23 mouse cellular contexts compared by ENCODE assay signal in the genomic region with DNA sequence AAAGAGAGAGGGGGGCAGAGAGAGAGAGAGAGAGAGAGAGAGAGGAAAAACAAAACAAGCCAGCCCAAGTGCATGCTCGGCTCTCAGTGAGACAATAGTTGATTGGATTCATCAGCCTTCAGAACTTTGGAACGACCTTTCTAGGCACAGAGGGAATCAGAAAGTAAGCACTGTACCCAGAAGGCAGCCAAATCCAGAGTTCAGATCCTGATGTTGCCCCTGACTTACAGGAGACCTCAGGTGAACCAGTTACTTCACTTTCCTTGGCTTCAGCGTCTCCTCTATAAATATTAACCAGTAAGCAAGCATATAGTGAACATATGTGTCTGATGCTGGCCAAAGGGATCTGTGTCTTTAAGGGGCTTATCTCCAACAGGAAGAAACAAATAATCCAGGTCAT. TPM values are rescaled to one million over a fixed set of nuclear protein-coding genes. Genes with fewer than 3 reads are reported as not detected.
DNase-seq lines count a peak whose midpoint lies in the region; ATAC-seq and TF ChIP-seq lines count a peak whose summit lies in the region.
"Had no signal": no experiment of that assay in that cellular context is flagged by ENCODE, and none has a peak within 500 bp of the region (broad histone marks: within the 10 kb centered on the region; RNA-seq: fewer than 3 reads in every experiment).

No protein-coding gene starts in this region.

- peak overlapping the region; percentile 28; the same call in 1 of the 2 replicates for H3K4me2 ChIP-seq in heart, embryonic 13.5 days
- H3K4me2 ChIP-seq in midbrain, embryonic 11.5 days = no peak overlapping the region
- H3K4me2 ChIP-seq in midbrain, embryonic 16.5 days (ENCODE audit: low read length) = no peak overlapping the region
- peak overlapping the region; percentile 74 for H3K4me2 ChIP-seq in liver, embryonic 11.5 days
- H3K4me2 ChIP-seq in liver, postnatal 0 days (ENCODE audit: low read depth, low read length) = peak overlapping the region; percentile 72
- H3K4me2 ChIP-seq: forebrain, embryonic 15.5 days; hindbrain, embryonic 13.5 days; lung, embryonic 15.5 days; midbrain, embryonic 13.5 days; neural tube, embryonic 13.5 days had no signal

- intact Hi-C loops in heart, postnatal 25 days (cut with DNase I) = no loop called here

- 79% methylated on average over 3 of the region's 3 CpGs for WGBS in heart, embryonic 13.5 days
- WGBS in midbrain, embryonic 11.5 days = 79% methylated on average over 3 of the region's 3 CpGs
- WGBS in midbrain, embryonic 16.5 days = 74% methylated on average over 3 of the region's 3 CpGs
- WGBS in liver, embryonic 11.5 days = 63% methylated on average over 3 of the region's 3 CpGs
- 40% methylated on average over 3 of the region's 3 CpGs for WGBS in liver, postnatal 0 days (ENCODE audit: insufficient replicate concordance)
- WGBS in lung, adult 2 months = 56% methylated on average over 3 of the region's 3 CpGs

- no peak for TF ChIP-seq CTCF in liver, postnatal 0 days (IDR thresholded peaks at IDR 0.05; ENCODE audit: low read depth)
- no peak for TF ChIP-seq CTCF in lung, adult 2 months (IDR thresholded peaks at IDR 0.05; ENCODE audit: insufficient read depth, low read length)

- H3K9ac ChIP-seq in heart, embryonic 13.5 days = no peak overlapping the region
- no peak overlapping the region for H3K9ac ChIP-seq in midbrain, embryonic 11.5 days (ENCODE audit: low read length)
- H3K9ac ChIP-seq in midbrain, embryonic 16.5 days (ENCODE audit: low read depth, low read length) = no peak overlapping the region
- H3K9ac ChIP-seq in liver, embryonic 11.5 days (ENCODE audit: low read depth, low read length) = peak overlapping the region; percentile 51; the same call in 1 of the 2 replicates
- H3K9ac ChIP-seq in liver, postnatal 0 days (replicated peaks) = peak overlapping the region; percentile 93
- H3K9ac ChIP-seq: forebrain, embryonic 15.5 days; hindbrain, embryonic 13.5 days; lung, embryonic 15.5 days; midbrain, embryonic 13.5 days; neural tube, embryonic 13.5 days had no signal

- no peak overlapping the region for H3K4me3 ChIP-seq in heart, embryonic 13.5 days
- H3K4me3 ChIP-seq in midbrain, embryonic 11.5 days (ENCODE audit: low read depth, low read length) = no peak overlapping the region
- no peak overlapping the region for H3K4me3 ChIP-seq in midbrain, embryonic 16.5 days (ENCODE audit: low read depth, low read length)
- H3K4me3 ChIP-seq in liver, embryonic 11.5 days (ENCODE audit: low read depth, low read length) = no peak overlapping the region
- H3K4me3 ChIP-seq in liver, postnatal 0 days (ENCODE audit: low read depth, low read length) = peak overlapping the region; percentile 97
- H3K4me3 ChIP-seq in lung, adult 2 months (replicated peaks; ENCODE audit: extremely low read depth, low read depth, low read length) = no peak overlapping the region
- H3K4me3 ChIP-seq: forebrain, embryonic 15.5 days; heart, embryonic 10.5 days; hindbrain, embryonic 13.5 days; lung, embryonic 15.5 days; midbrain, embryonic 13.5 days; neural tube, embryonic 13.5 days had no signal

- peak; percentile 51 for TF ChIP-seq EP300 in liver, postnatal 0 days (IDR thresholded peaks at IDR 0.05; ENCODE audit: low read depth)

- H3K36me3 ChIP-seq in heart, embryonic 13.5 days = peaks cover 7% of the 10 kb centered on the region; the same call in 1 of the 2 replicates
- H3K36me3 ChIP-seq in midbrain, embryonic 11.5 days (ENCODE audit: control insufficient read depth, insufficient read depth, low read length) = no peaks in the 10 kb centered on the region
- H3K36me3 ChIP-seq in midbrain, embryonic 16.5 days (ENCODE audit: control insufficient read depth, insufficient read depth, low read length) = no peaks in the 10 kb centered on the region
- peaks cover 2% of the 10 kb centered on the region; the same call in 1 of the 2 replicates for H3K36me3 ChIP-seq in liver, embryonic 11.5 days (ENCODE audit: control insufficient read depth, insufficient read depth, low read length)
- H3K36me3 ChIP-seq in liver, postnatal 0 days (replicated peaks; ENCODE audit: insufficient read depth, low read length) = peaks cover 29% of the 10 kb centered on the region
- H3K36me3 ChIP-seq: forebrain, embryonic 15.5 days had no signal

- H3K9me3 ChIP-seq in heart, embryonic 13.5 days = no peaks in the 10 kb centered on the region
- H3K9me3 ChIP-seq in midbrain, embryonic 11.5 days (ENCODE audit: control insufficient read depth, low read length) = no peaks in the 10 kb centered on the region
- H3K9me3 ChIP-seq in midbrain, embryonic 16.5 days (replicated peaks; ENCODE audit: control insufficient read depth, low read length, poor library complexity, severe bottlenecking) = no peaks in the 10 kb centered on the region
- no peaks in the 10 kb centered on the region for H3K9me3 ChIP-seq in liver, embryonic 11.5 days (ENCODE audit: control insufficient read depth, low read length)
- H3K9me3 ChIP-seq in liver, postnatal 0 days (ENCODE audit: low read length) = no peaks in the 10 kb centered on the region
- H3K9me3 ChIP-seq: forebrain, embryonic 15.5 days; heart, embryonic 10.5 days; hindbrain, embryonic 13.5 days; lung, embryonic 15.5 days; midbrain, embryonic 13.5 days; neural tube, embryonic 13.5 days had no signal

- H3K27me3 ChIP-seq in heart, embryonic 13.5 days (replicated peaks) = no peaks in the 10 kb centered on the region
- H3K27me3 ChIP-seq in midbrain, embryonic 11.5 days (ENCODE audit: control insufficient read depth, insufficient read depth, low read length) = no peaks in the 10 kb centered on the region
- H3K27me3 ChIP-seq in midbrain, embryonic 16.5 days (ENCODE audit: control insufficient read depth, insufficient read depth, low read depth, low read length) = no peaks in the 10 kb centered on the region
- H3K27me3 ChIP-seq in liver, embryonic 11.5 days (replicated peaks; ENCODE audit: control insufficient read depth, insufficient read depth, low read length) = no peaks in the 10 kb centered on the region
- no peaks in the 10 kb centered on the region for H3K27me3 ChIP-seq in liver, postnatal 0 days (ENCODE audit: insufficient read depth, low read length)
- H3K27me3 ChIP-seq: forebrain, embryonic 15.5 days; lung, embryonic 15.5 days; neural tube, embryonic 13.5 days had no signal

- ATAC-seq in heart, embryonic 13.5 days (ENCODE audit: extremely low read depth, insufficient number of reproducible peaks, low FRiP score, low TSS enrichment) = no peak
- ATAC-seq in midbrain, embryonic 11.5 days (ENCODE audit: low FRiP score) = no peak
- ATAC-seq in midbrain, embryonic 16.5 days = no peak
- ATAC-seq in liver, embryonic 11.5 days (replicated peaks; ENCODE audit: low FRiP score) = no peak
- peak; percentile 3; the same call in 1 of the 2 replicates for ATAC-seq in liver, postnatal 0 days
- ATAC-seq: forebrain, embryonic 15.5 days; inflammation-experienced regulatory T-cells, adult 6 months; midbrain, embryonic 13.5 days had no signal

- TF ChIP-seq POLR2A in lung, adult 2 months (IDR thresholded peaks at IDR 0.05; ENCODE audit: borderline replicate concordance, extremely low read depth, low read depth, low read length) = no peak

- no peak for DNase-seq in heart, postnatal 25 days (ENCODE audit: low spot score)
- DNase-seq in midbrain, embryonic 11.5 days (ENCODE audit: low spot score, missing footprints) = peak; percentile 73
- no peak for DNase-seq in liver, embryonic 11.5 days (ENCODE audit: low spot score)
- no peak for DNase-seq in liver, postnatal 0 days
- DNase-seq in lung, adult 2 months = no peak
- DNase-seq in ovary, postnatal 10 days (ENCODE audit: low spot score) = no peak
- DNase-seq: B cell, adult 2 months; cerebellum, adult 8-10 months; gastrocnemius, postnatal 36 days; heart, postnatal 10 days; lung, postnatal 4 days; right cerebral cortex, postnatal 25 days; thymus, postnatal 25 days had no signal

- no peak overlapping the region for H3K27ac ChIP-seq in heart, embryonic 13.5 days (replicated peaks)
- H3K27ac ChIP-seq in midbrain, embryonic 11.5 days (ENCODE audit: low read depth, low read length) = no peak overlapping the region
- no peak overlapping the region for H3K27ac ChIP-seq in midbrain, embryonic 16.5 days (ENCODE audit: low read length)
- H3K27ac ChIP-seq in liver, embryonic 11.5 days (ENCODE audit: low read depth, low read length) = peak overlapping the region; percentile 63; the same call in 1 of the 2 replicates
- peak overlapping the region; percentile 100 for H3K27ac ChIP-seq in liver, postnatal 0 days (ENCODE audit: low read depth)
- H3K27ac ChIP-seq: forebrain, embryonic 15.5 days; heart, embryonic 10.5 days; hindbrain, embryonic 13.5 days; lung, embryonic 15.5 days; midbrain, embryonic 13.5 days; neural tube, embryonic 13.5 days had no signal

- peaks cover 28% of the 10 kb centered on the region for H3K4me1 ChIP-seq in heart, embryonic 13.5 days
- peaks cover 8% of the 10 kb centered on the region for H3K4me1 ChIP-seq in midbrain, embryonic 11.5 days (ENCODE audit: control insufficient read depth, insufficient read depth, low read length)
- H3K4me1 ChIP-seq in midbrain, embryonic 16.5 days (ENCODE audit: control insufficient read depth, insufficient read depth, low read length) = peaks cover 13% of the 10 kb centered on the region
- H3K4me1 ChIP-seq in liver, embryonic 11.5 days (replicated peaks; ENCODE audit: control insufficient read depth, insufficient read depth, low read length) = peaks cover 43% of the 10 kb centered on the region
- H3K4me1 ChIP-seq in liver, postnatal 0 days (ENCODE audit: insufficient read depth) = peaks cover 50% of the 10 kb centered on the region
- H3K4me1 ChIP-seq in lung, adult 2 months (ENCODE audit: control insufficient read depth, insufficient read depth, low read length) = peaks cover 13% of the 10 kb centered on the region

RNA-seq across cellular contexts. Expression of gene Rab43, which starts 3.4 kb away (rescaled TPM):
- polyA plus RNA-seq in heart, embryonic 13.5 days (2015; fragmentation: Nextera tagmentation; extraction: Ambion mirVana) = 6.6 and 7.5 TPM in 2 replicates
- total RNA-seq in heart, postnatal 25 days (2021) = 10 to 100 TPM; 12.5 to 15.7 TPM
- 7.7 and 8.0 TPM in 2 replicates for polyA plus RNA-seq in midbrain, embryonic 11.5 days (2014; fragmentation: Nextera tagmentation; extraction: Ambion mirVana)
- 9.7 and 11.0 TPM in 2 replicates for polyA plus RNA-seq in midbrain, embryonic 16.5 days (2015; fragmentation: Nextera tagmentation; extraction: Ambion mirVana)
- 20.4 and 21.4 TPM in 2 replicates for polyA plus RNA-seq in liver, embryonic 11.5 days (2014; fragmentation: Nextera tagmentation; extraction: Ambion mirVana)
- polyA plus RNA-seq in liver, postnatal 0 days (2015; fragmentation: Nextera tagmentation; extraction: Ambion mirVana) = 44.4 and 45.4 TPM in 2 replicates
- polyA plus RNA-seq in lung, adult 2 months (2012; rRNA removed) = 43.0 and 46.2 TPM in 2 replicates

RNA-seq across cellular contexts. Expression of gene Gm45140, which starts 27.1 kb away (rescaled TPM):
- 2.1 TPM in 2 replicates for polyA plus RNA-seq in heart, embryonic 13.5 days (2015; fragmentation: Nextera tagmentation; extraction: Ambion mirVana)
- total RNA-seq in heart, postnatal 25 days (2021) = 1 to 10 TPM; 1.2 to 1.6 TPM
- 1.9 and 4.0 TPM in 2 replicates for polyA plus RNA-seq in midbrain, embryonic 11.5 days (2014; fragmentation: Nextera tagmentation; extraction: Ambion mirVana)
- polyA plus RNA-seq in midbrain, embryonic 16.5 days (2015; fragmentation: Nextera tagmentation; extraction: Ambion mirVana) = 2.5 and 4.0 TPM in 2 replicates
- polyA plus RNA-seq in liver, embryonic 11.5 days (2014; fragmentation: Nextera tagmentation; extraction: Ambion mirVana) = 5.6 and 7.8 TPM in 2 replicates
- polyA plus RNA-seq in liver, postnatal 0 days (2015; fragmentation: Nextera tagmentation; extraction: Ambion mirVana) = 2.8 and 3.2 TPM in 2 replicates
- 0.47 and 0.68 TPM in 2 replicates for polyA plus RNA-seq in lung, adult 2 months (2012; rRNA removed)

RNA-seq across cellular contexts. Expression of gene Isy1, which starts 30.1 kb away (rescaled TPM):
- 22.1 and 25.4 TPM in 2 replicates for polyA plus RNA-seq in heart, embryonic 13.5 days (2015; fragmentation: Nextera tagmentation; extraction: Ambion mirVana)
- 10 to 100 TPM; 19.5 to 21.9 TPM for total RNA-seq in heart, postnatal 25 days (2021)
- 66.4 and 71.5 TPM in 2 replicates for polyA plus RNA-seq in midbrain, embryonic 11.5 days (2014; fragmentation: Nextera tagmentation; extraction: Ambion mirVana)
- polyA plus RNA-seq in midbrain, embryonic 16.5 days (2015; fragmentation: Nextera tagmentation; extraction: Ambion mirVana) = 26.2 and 27.5 TPM in 2 replicates
- polyA plus RNA-seq in liver, embryonic 11.5 days (2014; fragmentation: Nextera tagmentation; extraction: Ambion mirVana) = 84.8 and 89.0 TPM in 2 replicates
- 19.7 and 19.8 TPM in 2 replicates for polyA plus RNA-seq in liver, postnatal 0 days (2015; fragmentation: Nextera tagmentation; extraction: Ambion mirVana)
- polyA plus RNA-seq in lung, adult 2 months (2012; rRNA removed) = 21.2 and 21.4 TPM in 2 replicates

RNA-seq across cellular contexts. Expression of gene Gp9, which starts 30.6 kb away (rescaled TPM):
- polyA plus RNA-seq in heart, embryonic 13.5 days (2015; fragmentation: Nextera tagmentation; extraction: Ambion mirVana) = 5.1 and 7.2 TPM in 2 replicates
- 1 to 10 TPM in 1 of 2 experiments, under 1 TPM in 1; 0.78 to 1.2 TPM for total RNA-seq in heart, postnatal 25 days (2021)
- polyA plus RNA-seq in midbrain, embryonic 11.5 days (2014; fragmentation: Nextera tagmentation; extraction: Ambion mirVana) = 1.8 and 2.5 TPM in 2 replicates
- 0.50 and 0.66 TPM in 2 replicates for polyA plus RNA-seq in midbrain, embryonic 16.5 days (2015; fragmentation: Nextera tagmentation; extraction: Ambion mirVana)
- polyA plus RNA-seq in liver, embryonic 11.5 days (2014; fragmentation: Nextera tagmentation; extraction: Ambion mirVana) = 37.2 and 37.3 TPM in 2 replicates
- 36.5 and 38.0 TPM in 2 replicates for polyA plus RNA-seq in liver, postnatal 0 days (2015; fragmentation: Nextera tagmentation; extraction: Ambion mirVana)
- 13.1 and 14.9 TPM in 2 replicates for polyA plus RNA-seq in lung, adult 2 months (2012; rRNA removed)
- total RNA-seq: gastrocnemius, postnatal 36 days had no signal
- polyA plus RNA-seq: testis, adult 2 months had no signal

RNA-seq across cellular contexts. Expression of gene Cnbp, which starts 42.4 kb away (rescaled TPM):
- 722 and 777 TPM in 2 replicates for polyA plus RNA-seq in heart, embryonic 13.5 days (2015; fragmentation: Nextera tagmentation; extraction: Ambion mirVana)
- total RNA-seq in heart, postnatal 25 days (2021) = 100 to 1,000 TPM; 279 to 311 TPM
- polyA plus RNA-seq in midbrain, embryonic 11.5 days (2014; fragmentation: Nextera tagmentation; extraction: Ambion mirVana) = 1,266 and 1,289 TPM in 2 replicates
- 484 and 498 TPM in 2 replicates for polyA plus RNA-seq in midbrain, embryonic 16.5 days (2015; fragmentation: Nextera tagmentation; extraction: Ambion mirVana)
- 1,371 and 1,468 TPM in 2 replicates for polyA plus RNA-seq in liver, embryonic 11.5 days (2014; fragmentation: Nextera tagmentation; extraction: Ambion mirVana)
- polyA plus RNA-seq in liver, postnatal 0 days (2015; fragmentation: Nextera tagmentation; extraction: Ambion mirVana) = 445 and 452 TPM in 2 replicates
- 140 and 217 TPM in 2 replicates for polyA plus RNA-seq in lung, adult 2 months (2012; rRNA removed)

Comparison
In these comparisons a context has a peak if more than half of its experiments do, and no peak if none do; other contexts are left out.
1. H3K27ac ChIP-seq: peak in liver, embryonic 11.5 days (single experiment) and liver, postnatal 0 days (single experiment); none in heart, embryonic 13.5 days (single experiment), midbrain, embryonic 11.5 days (single experiment) and midbrain, embryonic 16.5 days (single experiment).
2. H3K4me2 ChIP-seq: peak in heart, embryonic 13.5 days (single experiment), liver, embryonic 11.5 days (single experiment) and liver, postnatal 0 days (single experiment); none in midbrain, embryonic 11.5 days (single experiment) and midbrain, embryonic 16.5 days (single experiment).
3. H3K9ac ChIP-seq: peak in liver, embryonic 11.5 days (single experiment) and liver, postnatal 0 days (single experiment); none in heart, embryonic 13.5 days (single experiment), midbrain, embryonic 11.5 days (single experiment) and midbrain, embryonic 16.5 days (single experiment).